Mouse (Mus musculus): Measurements from ENCODE around the gene Mpc2. TPM values are rescaled to one million over a fixed set of nuclear protein-coding genes. Genes with fewer than 3 reads are reported as not detected.

Mpc2 gene
- polyA plus RNA-seq (2014; fragmentation: Nextera tagmentation; extraction: Ambion mirVana), result 128 and 136 TPM in 2 replicates

DNA sequence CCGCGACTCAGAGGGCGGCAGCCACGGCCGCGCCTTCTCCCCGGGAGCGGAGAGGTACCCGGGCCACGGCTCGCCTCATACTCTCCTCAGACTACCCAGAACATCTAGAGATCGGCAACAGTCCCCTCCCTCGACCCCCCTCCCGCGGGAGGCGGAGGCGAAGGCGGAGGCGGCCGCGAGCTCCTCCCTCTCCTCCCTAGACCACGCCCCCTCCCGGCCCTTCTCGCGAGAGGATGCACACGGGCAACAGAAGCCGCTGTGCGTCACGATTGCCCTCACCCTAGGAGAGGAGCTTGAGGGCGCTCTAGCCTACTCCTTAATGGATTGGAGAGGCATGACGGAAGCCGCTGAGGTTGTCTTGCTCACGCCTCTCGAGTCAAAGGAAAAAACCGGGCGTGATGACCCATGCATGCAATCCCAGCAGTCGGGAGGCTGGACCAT is at the start of gene Mpc2, which contains the start of gene Dcaf6:
Gene Mpc2 (plus strand): TSS at position 278 of the 441 bp plus-strand sequence.
Gene Dcaf6 (minus strand): TSS at position 116 of the 441 bp plus-strand sequence.
- Histone ChIP-seq H3K9me3 (ENCODE audit: control insufficient read depth, low read length) (no peaks in the 10 kb centered on the region), H3K27me3 (replicated peaks; ENCODE audit: control insufficient read depth, insufficient read depth, low read length) (no peaks in the 10 kb centered on the region), H3K4me2 (ENCODE audit: low read length) (peak within 1 kb of the TSS; percentile 70), H3K4me3 (ENCODE audit: low read depth, low read length) (peak within 1 kb of the TSS; percentile 86), H3K27ac (ENCODE audit: low read depth) (peak within 1 kb of the TSS; percentile 91), H3K9ac (ENCODE audit: low read length) (peak within 1 kb of the TSS; percentile 80), H3K4me1 (replicated peaks; ENCODE audit: control insufficient read depth, insufficient read depth, low read length) (0 out of 2 replicates have a peak, but pooled peaks cover 2% of the 10 kb centered on the region), H3K36me3 (ENCODE audit: control insufficient read depth, insufficient read depth, low read length) (no peaks in the 10 kb centered on the region)
- peak; percentile 93 for ATAC-seq (replicated peaks; ENCODE audit: low FRiP score, low TSS enrichment, low read depth)
- DNase-seq (ENCODE audit: low spot score), result peak; percentile 100
- 0% methylated on average over 29 of the region's 37 CpGs for WGBS

DNA sequence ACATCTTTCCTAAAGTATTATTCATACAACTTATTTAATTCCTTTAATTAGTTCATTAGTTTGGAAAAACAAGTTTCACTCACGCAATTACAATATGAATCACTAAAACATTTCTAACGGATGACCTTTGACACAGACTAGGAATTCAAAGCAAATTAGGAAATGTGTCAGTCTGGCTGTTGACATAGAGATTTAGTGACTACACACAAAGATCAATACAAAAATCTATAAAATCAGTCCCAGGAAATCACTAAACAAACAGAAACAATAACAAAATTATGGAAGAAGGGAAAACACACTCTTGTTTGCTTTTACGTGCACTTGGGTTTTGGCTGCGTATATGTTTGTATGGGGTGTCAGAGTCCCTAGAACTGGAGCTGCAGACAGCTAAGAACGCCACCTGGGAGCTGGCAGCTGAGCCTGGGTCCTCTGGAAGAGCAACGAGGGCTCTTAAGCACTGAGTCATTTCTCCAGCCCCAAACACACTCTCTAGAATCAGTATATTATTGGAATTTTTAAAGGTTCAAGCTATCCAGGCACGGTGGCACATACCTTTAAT is 39.0 kb upstream of the Mpc2 start:
- Histone ChIP-seq H3K4me2 (ENCODE audit: low read length) (no peak overlapping the region), H3K4me1 (replicated peaks; ENCODE audit: control insufficient read depth, insufficient read depth, low read length) (no peaks in the 10 kb centered on the region), H3K9me3 (ENCODE audit: control insufficient read depth, low read length) (no peaks in the 10 kb centered on the region), H3K27ac (ENCODE audit: low read depth) (no peak overlapping the region), H3K4me3 (ENCODE audit: low read depth, low read length) (no peak overlapping the region), H3K27me3 (replicated peaks; ENCODE audit: control insufficient read depth, insufficient read depth, low read length) (no peaks in the 10 kb centered on the region), H3K9ac (ENCODE audit: low read length) (no peak overlapping the region), H3K36me3 (ENCODE audit: control insufficient read depth, insufficient read depth, low read length) (no peaks in the 10 kb centered on the region)
- WGBS, result 75% methylated on average over 7 of the region's 7 CpGs
- DNase-seq (ENCODE audit: low spot score), result no peak
- no peak for ATAC-seq (replicated peaks; ENCODE audit: low FRiP score, low TSS enrichment, low read depth)

DNA sequence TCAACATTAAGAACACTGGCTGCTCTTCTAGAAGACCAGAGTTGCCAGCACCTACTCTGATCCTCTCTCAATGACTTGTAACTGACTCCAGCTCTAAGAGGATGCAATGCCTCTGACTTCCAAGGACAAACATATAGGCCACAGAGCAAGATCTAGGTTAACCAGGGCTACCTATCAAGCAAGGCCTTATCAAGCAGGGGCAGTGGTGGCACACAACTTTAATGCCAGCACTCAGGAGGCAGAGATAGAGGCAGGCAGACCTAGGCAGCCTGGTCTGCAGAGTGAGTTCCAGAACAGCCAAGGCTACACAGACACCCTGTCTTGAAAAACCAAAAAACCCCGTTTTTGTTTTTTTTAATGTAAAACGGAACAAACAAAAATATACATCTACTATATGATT is 34.2 kb upstream of the Mpc2 start:
- ATAC-seq (replicated peaks; ENCODE audit: low FRiP score, low TSS enrichment, low read depth), result no peak
- no peaks in the 10 kb centered on the region for H3K4me1 ChIP-seq (replicated peaks; ENCODE audit: control insufficient read depth, insufficient read depth, low read length)
- no peaks in the 10 kb centered on the region for H3K27me3 ChIP-seq (replicated peaks; ENCODE audit: control insufficient read depth, insufficient read depth, low read length)
- H3K9me3 ChIP-seq (ENCODE audit: control insufficient read depth, low read length), result no peaks in the 10 kb centered on the region
- no peak overlapping the region for H3K4me2 ChIP-seq (ENCODE audit: low read length)
- no peak overlapping the region for H3K9ac ChIP-seq (ENCODE audit: low read length)
- DNase-seq (ENCODE audit: low spot score), result no peak
- H3K36me3 ChIP-seq (ENCODE audit: control insufficient read depth, insufficient read depth, low read length), result no peaks in the 10 kb centered on the region
- H3K4me3 ChIP-seq (ENCODE audit: low read depth, low read length), result no peak overlapping the region
- H3K27ac ChIP-seq (ENCODE audit: low read depth), result no peak overlapping the region
- WGBS, result 89% methylated on average over 2 of the region's 2 CpGs

DNA sequence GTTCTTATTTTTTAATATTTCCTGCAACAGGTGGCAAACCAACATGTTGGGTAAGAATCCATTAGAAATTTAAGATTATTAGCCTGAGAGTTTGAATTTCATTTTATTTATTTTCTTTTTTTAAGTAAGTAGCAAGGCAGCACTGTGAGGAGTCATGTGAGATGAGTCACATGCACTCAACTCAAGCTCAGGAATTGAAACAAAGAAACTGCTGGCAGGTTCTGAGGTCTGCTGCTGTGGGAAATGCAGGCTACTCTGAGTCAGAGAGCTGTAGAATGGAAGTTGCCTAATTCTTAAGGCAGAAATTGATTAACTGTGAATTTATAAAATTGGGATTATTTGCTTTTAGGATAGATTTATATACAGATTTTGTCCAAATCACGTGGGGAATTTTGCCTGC is 27.6 kb upstream of the Mpc2 start:
- no peak for ATAC-seq (replicated peaks; ENCODE audit: low FRiP score, low TSS enrichment, low read depth)
- no peak for DNase-seq (ENCODE audit: low spot score)
- Histone ChIP-seq H3K4me1 (replicated peaks; ENCODE audit: control insufficient read depth, insufficient read depth, low read length) (no peaks in the 10 kb centered on the region), H3K36me3 (ENCODE audit: control insufficient read depth, insufficient read depth, low read length) (no peaks in the 10 kb centered on the region), H3K4me2 (ENCODE audit: low read length) (no peak overlapping the region), H3K9ac (ENCODE audit: low read length) (no peak overlapping the region), H3K27me3 (replicated peaks; ENCODE audit: control insufficient read depth, insufficient read depth, low read length) (no peaks in the 10 kb centered on the region), H3K9me3 (ENCODE audit: control insufficient read depth, low read length) (no peaks in the 10 kb centered on the region), H3K27ac (ENCODE audit: low read depth) (no peak overlapping the region), H3K4me3 (ENCODE audit: low read depth, low read length) (no peak overlapping the region)
- 75% methylated on average over 1 of the region's 1 CpGs for WGBS

DNA sequence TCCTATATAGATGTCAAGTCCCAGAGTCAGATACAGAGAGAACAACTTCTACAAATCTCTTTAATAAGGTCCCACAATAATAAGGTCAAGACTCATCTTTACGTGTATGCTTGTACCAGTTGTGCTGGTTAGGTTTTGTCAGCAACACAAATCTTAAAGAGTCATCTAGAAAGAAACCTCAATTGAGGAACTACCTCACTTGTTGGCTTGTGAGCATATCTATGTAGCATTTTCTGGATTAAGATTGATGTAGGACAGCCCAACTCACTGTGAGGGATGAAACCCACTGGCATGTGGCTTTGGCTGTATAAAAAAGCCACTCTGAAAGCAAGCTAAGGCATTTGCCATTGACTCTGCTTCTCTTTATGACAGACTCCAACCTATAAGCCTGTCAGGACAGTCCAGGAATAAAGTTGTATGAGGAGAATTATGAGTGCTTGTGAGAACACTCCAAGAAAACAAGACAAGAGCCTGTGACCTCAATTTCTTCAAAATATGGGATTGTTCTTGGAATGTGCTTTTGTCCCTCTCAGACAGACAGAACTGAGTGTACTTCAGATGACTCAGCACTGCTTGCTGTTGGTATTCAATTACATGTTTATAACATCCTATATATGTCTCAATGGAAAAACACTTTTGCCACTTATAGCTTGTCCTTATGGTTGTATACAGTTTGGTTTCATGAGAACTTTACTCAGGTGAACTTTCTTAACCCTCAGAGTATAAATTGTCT is 22.0 kb upstream of the Mpc2 start:
- Histone ChIP-seq H3K27me3 (replicated peaks; ENCODE audit: control insufficient read depth, insufficient read depth, low read length) (no peaks in the 10 kb centered on the region), H3K4me3 (ENCODE audit: low read depth, low read length) (no peak overlapping the region), H3K9me3 (ENCODE audit: control insufficient read depth, low read length) (no peaks in the 10 kb centered on the region), H3K36me3 (ENCODE audit: control insufficient read depth, insufficient read depth, low read length) (no peaks in the 10 kb centered on the region), H3K4me2 (ENCODE audit: low read length) (no peak overlapping the region), H3K4me1 (replicated peaks; ENCODE audit: control insufficient read depth, insufficient read depth, low read length) (no peaks in the 10 kb centered on the region), H3K27ac (ENCODE audit: low read depth) (no peak overlapping the region), H3K9ac (ENCODE audit: low read length) (no peak overlapping the region)
- ATAC-seq (replicated peaks; ENCODE audit: low FRiP score, low TSS enrichment, low read depth) (no peak), DNase-seq (ENCODE audit: low spot score) (no peak)
- WGBS, result 91% methylated on average over 1 of the region's 1 CpGs

DNA sequence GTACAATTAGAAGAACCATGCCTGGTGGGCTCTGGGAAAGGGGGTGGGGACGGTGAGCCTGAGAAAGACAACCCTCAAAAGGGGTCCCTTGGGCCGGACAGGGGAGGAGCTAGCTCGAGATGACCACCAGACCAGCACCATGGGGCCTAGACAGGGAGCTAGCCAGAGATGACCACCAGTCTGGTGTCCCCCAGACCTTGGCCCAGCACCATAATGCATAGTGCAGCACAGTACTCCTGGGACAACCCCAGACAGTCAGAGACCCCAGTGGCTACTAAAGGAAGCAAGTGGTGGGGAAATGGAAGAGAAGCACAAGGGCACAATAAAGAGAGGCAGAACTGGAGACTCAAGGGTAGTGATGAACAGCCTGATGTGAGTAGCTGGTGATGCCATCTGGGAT is 19.6 kb upstream of the Mpc2 start:
- Histone ChIP-seq H3K27me3 (replicated peaks; ENCODE audit: control insufficient read depth, insufficient read depth, low read length) (no peaks in the 10 kb centered on the region), H3K9me3 (ENCODE audit: control insufficient read depth, low read length) (no peaks in the 10 kb centered on the region), H3K4me2 (ENCODE audit: low read length) (no peak overlapping the region), H3K27ac (ENCODE audit: low read depth) (no peak overlapping the region), H3K4me1 (replicated peaks; ENCODE audit: control insufficient read depth, insufficient read depth, low read length) (no peaks in the 10 kb centered on the region), H3K36me3 (ENCODE audit: control insufficient read depth, insufficient read depth, low read length) (no peaks in the 10 kb centered on the region), H3K4me3 (ENCODE audit: low read depth, low read length) (no peak overlapping the region), H3K9ac (ENCODE audit: low read length) (no peak overlapping the region)
- no peak for DNase-seq (ENCODE audit: low spot score)
- 71% methylated on average over 3 of the region's 3 CpGs for WGBS
- ATAC-seq (replicated peaks; ENCODE audit: low FRiP score, low TSS enrichment, low read depth), result no peak

DNA sequence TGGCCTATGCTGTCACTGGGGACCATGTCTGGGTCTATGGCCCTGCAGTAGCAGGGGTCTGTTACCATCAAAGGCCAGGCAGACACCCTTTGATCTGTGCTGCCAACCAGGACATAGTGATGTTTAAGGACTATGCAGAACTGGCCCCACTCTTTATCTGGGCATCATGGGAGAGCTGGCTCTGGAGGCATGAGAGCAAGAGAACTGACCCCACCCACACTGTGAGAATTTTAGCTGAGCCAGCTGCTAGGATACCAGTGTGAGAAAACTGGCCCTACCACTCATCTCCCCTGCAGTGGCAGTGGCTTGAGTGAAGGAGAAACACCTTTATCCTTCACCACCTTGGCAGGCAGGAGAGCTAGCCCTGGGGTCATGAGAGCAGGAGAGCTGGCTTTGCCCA is 19.2 kb upstream of the Mpc2 start:
- Histone ChIP-seq H3K9me3 (ENCODE audit: control insufficient read depth, low read length) (no peaks in the 10 kb centered on the region), H3K9ac (ENCODE audit: low read length) (no peak overlapping the region), H3K36me3 (ENCODE audit: control insufficient read depth, insufficient read depth, low read length) (no peaks in the 10 kb centered on the region), H3K4me2 (ENCODE audit: low read length) (no peak overlapping the region), H3K4me1 (replicated peaks; ENCODE audit: control insufficient read depth, insufficient read depth, low read length) (no peaks in the 10 kb centered on the region), H3K27me3 (replicated peaks; ENCODE audit: control insufficient read depth, insufficient read depth, low read length) (no peaks in the 10 kb centered on the region), H3K27ac (ENCODE audit: low read depth) (no peak overlapping the region), H3K4me3 (ENCODE audit: low read depth, low read length) (no peak overlapping the region)
- DNase-seq (ENCODE audit: low spot score) (no peak), ATAC-seq (replicated peaks; ENCODE audit: low FRiP score, low TSS enrichment, low read depth) (no peak)

DNA sequence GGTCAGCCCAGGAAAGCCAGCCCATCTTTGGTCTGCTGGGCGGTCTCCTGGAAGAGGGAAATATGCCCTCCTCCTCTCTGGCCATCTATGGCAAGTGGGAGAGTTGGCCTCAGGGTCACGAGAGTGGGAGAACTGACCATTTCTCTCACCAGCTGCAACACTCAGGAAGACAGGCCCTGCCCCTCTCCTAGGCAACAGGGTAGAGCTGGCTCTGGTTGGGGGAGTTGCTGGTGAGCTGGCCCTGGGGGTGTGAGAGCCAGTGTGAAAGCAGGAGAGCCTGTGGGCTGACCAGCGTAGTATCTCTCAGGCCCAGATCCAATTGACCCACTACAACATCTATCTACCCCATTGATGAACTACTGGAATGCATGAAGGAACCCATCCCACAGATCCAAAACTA is 18.7 kb upstream of the Mpc2 start:
- no peaks in the 10 kb centered on the region for H3K9me3 ChIP-seq (ENCODE audit: control insufficient read depth, low read length)
- 85% methylated on average over 3 of the region's 3 CpGs for WGBS
- ATAC-seq (replicated peaks; ENCODE audit: low FRiP score, low TSS enrichment, low read depth) (no peak), DNase-seq (ENCODE audit: low spot score) (no peak)
- H3K27ac ChIP-seq (ENCODE audit: low read depth), result no peak overlapping the region
- H3K4me1 ChIP-seq (replicated peaks; ENCODE audit: control insufficient read depth, insufficient read depth, low read length), result no peaks in the 10 kb centered on the region
- H3K27me3 ChIP-seq (replicated peaks; ENCODE audit: control insufficient read depth, insufficient read depth, low read length), result no peaks in the 10 kb centered on the region
- no peak overlapping the region for H3K4me3 ChIP-seq (ENCODE audit: low read depth, low read length)
- no peaks in the 10 kb centered on the region for H3K36me3 ChIP-seq (ENCODE audit: control insufficient read depth, insufficient read depth, low read length)
- H3K9ac ChIP-seq (ENCODE audit: low read length), result no peak overlapping the region
- H3K4me2 ChIP-seq (ENCODE audit: low read length), result no peak overlapping the region

DNA sequence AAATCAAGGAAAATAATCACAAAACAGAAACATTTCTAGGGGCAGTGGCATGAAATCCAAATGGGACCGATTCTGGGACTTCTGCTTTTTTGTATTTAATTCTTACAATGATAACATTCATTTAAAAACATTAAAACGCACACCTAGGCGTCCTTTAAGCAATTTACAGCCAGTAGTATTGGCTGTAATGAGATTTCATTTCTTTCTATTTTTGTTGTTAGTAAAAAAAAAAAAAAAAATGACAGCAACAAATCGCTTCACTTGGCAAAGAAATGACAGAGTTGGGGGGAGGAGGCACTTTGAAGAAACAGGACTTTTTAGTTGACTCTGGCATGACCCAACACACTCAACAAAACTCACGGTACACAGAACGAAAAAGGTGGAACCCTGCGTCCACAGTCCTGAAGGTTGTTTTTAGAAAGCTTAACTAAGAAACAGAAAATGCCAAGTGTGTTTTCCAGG is 1.4 kb upstream of the Mpc2 start:
- 0 out of 2 replicates have a peak, but pooled peaks cover 2% of the 10 kb centered on the region for H3K4me1 ChIP-seq (replicated peaks; ENCODE audit: control insufficient read depth, insufficient read depth, low read length)
- no peak overlapping the region for H3K27ac ChIP-seq (ENCODE audit: low read depth)
- H3K27me3 ChIP-seq (replicated peaks; ENCODE audit: control insufficient read depth, insufficient read depth, low read length), result no peaks in the 10 kb centered on the region
- peak overlapping the region; percentile 86 for H3K4me3 ChIP-seq (ENCODE audit: low read depth, low read length)
- 18% methylated on average over 7 of the region's 7 CpGs for WGBS
- H3K4me2 ChIP-seq (ENCODE audit: low read length), result peak overlapping the region; percentile 70
- H3K9me3 ChIP-seq (ENCODE audit: control insufficient read depth, low read length), result no peaks in the 10 kb centered on the region
- H3K36me3 ChIP-seq (ENCODE audit: control insufficient read depth, insufficient read depth, low read length), result no peaks in the 10 kb centered on the region
- H3K9ac ChIP-seq (ENCODE audit: low read length), result peak overlapping the region; percentile 80
- ATAC-seq (replicated peaks; ENCODE audit: low FRiP score, low TSS enrichment, low read depth), result no peak
- no peak for DNase-seq (ENCODE audit: low spot score)

Measured in intestine, embryonic 14.5 days (tissue).